Mouse (Mus musculus): ENCODE measurements at regions not wholly inside any gene's neighbourhood (a gene's known extent, or its start where the extent isn't known, plus 50 kb on each side); places are given as distances from the start of the nearest gene placed in this dataset.

DNA sequence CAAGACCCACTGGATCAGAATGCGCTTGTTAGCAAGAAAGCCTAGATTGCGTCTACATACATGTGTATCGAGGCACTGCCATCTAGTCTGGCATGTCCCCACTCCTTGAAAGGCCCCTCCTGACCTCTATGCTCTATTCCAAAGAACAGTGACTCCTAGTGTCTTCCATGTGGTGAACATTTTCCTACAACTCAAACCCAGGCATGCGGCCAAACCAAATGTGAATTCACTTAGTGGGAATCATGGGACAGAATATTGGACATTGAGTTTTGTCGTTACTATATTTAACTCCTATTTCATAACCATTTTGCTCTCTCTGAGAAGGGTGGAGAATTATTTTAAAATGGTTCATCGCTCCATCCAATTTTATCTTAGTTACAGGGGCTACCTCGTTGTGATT, 196.7 kb downstream of the Cd47 start:
- Histone ChIP-seq H3K27ac (replicated peaks; ENCODE audit: low read depth, low read length) (no peak overlapping the region), H3K9me3 (ENCODE audit: control insufficient read depth, low read length) (no peaks in the 10 kb centered on the region), H3K36me3 (ENCODE audit: control insufficient read depth, insufficient read depth, low read length) (no peaks in the 10 kb centered on the region), H3K4me2 (ENCODE audit: low read depth, severe bottlenecking) (no peak overlapping the region), H3K9ac (ENCODE audit: low read length) (no peak overlapping the region), H3K4me1 (ENCODE audit: control insufficient read depth, insufficient read depth, low read length) (no peaks in the 10 kb centered on the region), H3K27me3 (ENCODE audit: control insufficient read depth, insufficient read depth, low read length) (no peaks in the 10 kb centered on the region), H3K4me3 (ENCODE audit: low read depth, low read length) (no peak overlapping the region)
- WGBS, result 91% methylated on average over 7 of the region's 7 CpGs
- DNase-seq (ENCODE audit: low spot score) (no peak), ATAC-seq (ENCODE audit: insufficient number of reproducible peaks, low FRiP score, low TSS enrichment, low read depth) (no peak)

DNA sequence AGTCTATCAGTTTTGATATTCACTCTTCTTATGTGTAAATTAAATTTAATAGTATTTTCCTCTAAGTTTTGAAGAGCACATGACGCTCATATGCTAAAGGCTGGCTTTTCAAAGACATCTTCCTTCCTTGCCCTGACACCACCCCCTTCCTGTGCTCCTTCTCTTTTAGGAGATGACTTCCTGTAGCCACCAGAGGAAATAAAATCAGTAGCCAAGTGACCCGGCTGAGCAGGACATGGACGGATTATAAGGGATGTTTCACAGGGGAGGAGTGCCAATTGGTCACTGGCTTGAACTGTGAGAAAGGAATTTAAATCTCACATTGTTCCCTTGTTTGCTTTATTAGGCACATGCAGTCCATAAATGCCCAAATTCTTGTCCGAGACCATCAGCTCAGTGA, 200.5 kb downstream of the Cd47 start:
- no peak for DNase-seq (ENCODE audit: low spot score)
- no peak overlapping the region for H3K4me3 ChIP-seq (ENCODE audit: low read depth, low read length)
- no peak overlapping the region for H3K27ac ChIP-seq (replicated peaks; ENCODE audit: low read depth, low read length)
- no peak overlapping the region for H3K9ac ChIP-seq (ENCODE audit: low read length)
- 66% methylated on average over 4 of the region's 4 CpGs for WGBS
- no peaks in the 10 kb centered on the region for H3K36me3 ChIP-seq (ENCODE audit: control insufficient read depth, insufficient read depth, low read length)
- H3K27me3 ChIP-seq (ENCODE audit: control insufficient read depth, insufficient read depth, low read length), result no peaks in the 10 kb centered on the region
- ATAC-seq (ENCODE audit: insufficient number of reproducible peaks, low FRiP score, low TSS enrichment, low read depth), result no peak
- no peaks in the 10 kb centered on the region for H3K9me3 ChIP-seq (ENCODE audit: control insufficient read depth, low read length)
- H3K4me2 ChIP-seq (ENCODE audit: low read depth, severe bottlenecking), result no peak overlapping the region
- no peaks in the 10 kb centered on the region for H3K4me1 ChIP-seq (ENCODE audit: control insufficient read depth, insufficient read depth, low read length)

DNA sequence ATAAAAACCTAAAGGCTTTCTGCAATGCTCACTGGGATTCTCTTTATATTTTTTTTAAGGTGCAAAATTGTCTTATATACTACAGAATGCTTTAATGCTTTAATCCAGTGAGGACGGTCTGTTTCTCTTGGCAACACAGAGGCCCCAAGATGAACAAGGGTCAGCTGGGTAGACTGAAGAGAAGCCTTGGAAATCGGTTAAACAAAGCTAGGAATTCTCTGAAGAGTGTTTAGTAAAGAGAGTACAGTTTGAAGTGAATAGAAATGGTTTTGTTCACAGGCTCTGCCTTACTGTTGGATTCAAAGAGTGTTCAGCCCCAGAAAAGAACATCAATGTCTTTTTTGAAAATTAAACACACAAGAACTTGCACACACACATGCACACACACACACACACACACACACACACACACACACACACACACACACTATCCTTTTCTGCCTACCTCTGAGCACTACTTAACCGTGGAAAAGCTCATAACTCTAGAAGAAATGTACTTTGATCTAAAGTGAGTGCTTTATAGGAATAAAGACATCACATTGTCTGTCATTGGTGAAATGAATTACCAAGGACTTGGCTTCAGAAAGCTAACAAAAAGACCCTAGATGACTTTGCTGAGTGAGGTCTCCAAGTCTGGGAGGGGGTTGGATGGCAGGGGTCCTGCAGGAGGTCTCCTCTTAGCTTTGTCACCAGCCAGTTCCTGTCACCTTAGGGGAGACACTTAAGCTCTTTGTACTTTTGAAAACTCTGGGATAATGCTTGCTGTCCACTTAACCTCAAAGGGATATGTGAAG, 201.5 kb downstream of the Cd47 start:
- H3K4me1 ChIP-seq (ENCODE audit: control insufficient read depth, insufficient read depth, low read length), result no peaks in the 10 kb centered on the region
- WGBS, result 77% methylated on average over 3 of the region's 3 CpGs

DNA sequence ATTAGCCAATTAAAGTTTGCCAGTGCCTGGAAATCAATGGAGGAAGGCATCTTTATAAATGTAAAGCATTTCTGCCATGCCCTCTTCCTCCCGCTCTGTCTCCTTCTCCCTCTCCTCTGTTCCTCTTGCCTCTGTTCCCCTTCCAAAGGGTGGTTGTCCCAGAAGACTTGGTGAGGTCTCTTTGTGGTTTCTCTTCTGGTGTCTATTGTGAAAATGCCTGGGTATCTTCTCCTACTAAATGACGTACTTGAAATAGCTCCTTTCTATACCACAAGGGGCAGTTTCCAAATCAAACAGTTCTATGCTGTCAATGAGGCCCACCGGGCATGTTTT, 202.1 kb downstream of the Cd47 start:
- Histone ChIP-seq H3K9me3 (ENCODE audit: control insufficient read depth, low read length) (no peaks in the 10 kb centered on the region), H3K27ac (replicated peaks; ENCODE audit: low read depth, low read length) (no peak overlapping the region), H3K4me2 (ENCODE audit: low read depth, severe bottlenecking) (no peak overlapping the region), H3K9ac (ENCODE audit: low read length) (no peak overlapping the region), H3K4me1 (ENCODE audit: control insufficient read depth, insufficient read depth, low read length) (no peaks in the 10 kb centered on the region), H3K4me3 (ENCODE audit: low read depth, low read length) (no peak overlapping the region), H3K36me3 (ENCODE audit: control insufficient read depth, insufficient read depth, low read length) (no peaks in the 10 kb centered on the region), H3K27me3 (ENCODE audit: control insufficient read depth, insufficient read depth, low read length) (no peaks in the 10 kb centered on the region)
- ATAC-seq (ENCODE audit: insufficient number of reproducible peaks, low FRiP score, low TSS enrichment, low read depth) (no peak), DNase-seq (ENCODE audit: low spot score) (no peak)
- WGBS, result 92% methylated on average over 3 of the region's 3 CpGs

More for the DNA sequence above, 201.5 kb downstream of the Cd47 start:
- H3K9me3 ChIP-seq (ENCODE audit: control insufficient read depth, low read length), result no peaks in the 10 kb centered on the region
- H3K27ac ChIP-seq (replicated peaks; ENCODE audit: low read depth, low read length), result no peak overlapping the region
- no peak overlapping the region for H3K9ac ChIP-seq (ENCODE audit: low read length)
- ATAC-seq (ENCODE audit: insufficient number of reproducible peaks, low FRiP score, low TSS enrichment, low read depth), result no peak
- no peak for DNase-seq (ENCODE audit: low spot score)
- H3K36me3 ChIP-seq (ENCODE audit: control insufficient read depth, insufficient read depth, low read length), result no peaks in the 10 kb centered on the region
- no peak overlapping the region for H3K4me2 ChIP-seq (ENCODE audit: low read depth, severe bottlenecking)
- H3K27me3 ChIP-seq (ENCODE audit: control insufficient read depth, insufficient read depth, low read length), result no peaks in the 10 kb centered on the region
- H3K4me3 ChIP-seq (ENCODE audit: low read depth, low read length), result no peak overlapping the region

DNA sequence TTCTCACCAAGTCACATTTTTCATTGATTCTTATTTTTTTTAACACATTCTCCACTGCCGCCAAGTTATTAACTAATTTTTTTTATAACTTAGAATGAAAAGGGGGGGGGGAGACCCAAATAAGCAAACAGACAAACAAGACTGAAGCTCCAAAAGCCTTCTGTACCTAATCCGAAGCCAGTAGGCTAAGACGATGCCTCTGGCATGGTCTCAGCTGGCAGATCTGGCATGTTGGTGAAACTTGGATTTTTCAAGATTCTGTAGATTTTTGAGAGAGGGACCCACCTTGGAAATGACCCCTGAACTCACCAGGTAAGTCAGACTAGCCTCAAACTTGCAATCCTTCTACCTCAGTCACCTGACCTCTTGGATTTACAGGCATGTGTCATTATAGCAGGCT, 208.7 kb downstream of the Cd47 start:
- Histone ChIP-seq H3K9me3 (ENCODE audit: control insufficient read depth, low read length) (no peaks in the 10 kb centered on the region), H3K4me1 (ENCODE audit: control insufficient read depth, insufficient read depth, low read length) (peaks cover 2% of the 10 kb centered on the region; the same call in 1 of the 2 replicates), H3K27me3 (ENCODE audit: control insufficient read depth, insufficient read depth, low read length) (no peaks in the 10 kb centered on the region), H3K4me2 (ENCODE audit: low read depth, severe bottlenecking) (no peak overlapping the region), H3K9ac (ENCODE audit: low read length) (no peak overlapping the region), H3K36me3 (ENCODE audit: control insufficient read depth, insufficient read depth, low read length) (no peaks in the 10 kb centered on the region), H3K27ac (replicated peaks; ENCODE audit: low read depth, low read length) (no peak overlapping the region), H3K4me3 (ENCODE audit: low read depth, low read length) (no peak overlapping the region)
- WGBS, result 93% methylated on average over 3 of the region's 3 CpGs
- ATAC-seq (ENCODE audit: insufficient number of reproducible peaks, low FRiP score, low TSS enrichment, low read depth) (no peak), DNase-seq (ENCODE audit: low spot score) (no peak)

DNA sequence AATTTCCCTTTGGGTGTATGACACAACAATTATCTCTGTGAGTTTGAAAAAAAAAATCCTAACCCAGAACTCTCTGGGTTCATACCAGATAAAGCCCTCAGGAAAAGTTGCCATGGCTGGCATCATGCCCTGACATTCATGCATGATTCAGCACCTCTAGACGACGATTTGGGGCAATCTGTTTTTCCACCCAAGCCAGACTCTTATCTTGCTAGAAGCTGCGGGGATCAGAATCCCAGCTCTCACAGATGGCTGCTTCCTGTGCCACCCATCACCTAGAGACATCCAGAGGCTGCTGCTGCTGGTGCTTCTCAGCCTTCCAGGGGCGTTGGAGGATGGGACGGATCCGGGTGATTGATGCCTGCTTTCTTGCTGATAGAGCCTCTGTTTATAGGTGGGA, 209.2 kb downstream of the Cd47 start:
- no peak overlapping the region for H3K4me2 ChIP-seq (ENCODE audit: low read depth, severe bottlenecking)
- DNase-seq (ENCODE audit: low spot score), result no peak
- H3K4me1 ChIP-seq (ENCODE audit: control insufficient read depth, insufficient read depth, low read length), result peaks cover 2% of the 10 kb centered on the region; the same call in 1 of the 2 replicates
- no peaks in the 10 kb centered on the region for H3K27me3 ChIP-seq (ENCODE audit: control insufficient read depth, insufficient read depth, low read length)
- H3K9ac ChIP-seq (ENCODE audit: low read length), result no peak overlapping the region
- no peaks in the 10 kb centered on the region for H3K9me3 ChIP-seq (ENCODE audit: control insufficient read depth, low read length)
- H3K36me3 ChIP-seq (ENCODE audit: control insufficient read depth, insufficient read depth, low read length), result no peaks in the 10 kb centered on the region
- 37% methylated on average over 6 of the region's 6 CpGs for WGBS
- ATAC-seq (ENCODE audit: insufficient number of reproducible peaks, low FRiP score, low TSS enrichment, low read depth), result no peak
- no peak overlapping the region for H3K27ac ChIP-seq (replicated peaks; ENCODE audit: low read depth, low read length)
- no peak overlapping the region for H3K4me3 ChIP-seq (ENCODE audit: low read depth, low read length)

DNA sequence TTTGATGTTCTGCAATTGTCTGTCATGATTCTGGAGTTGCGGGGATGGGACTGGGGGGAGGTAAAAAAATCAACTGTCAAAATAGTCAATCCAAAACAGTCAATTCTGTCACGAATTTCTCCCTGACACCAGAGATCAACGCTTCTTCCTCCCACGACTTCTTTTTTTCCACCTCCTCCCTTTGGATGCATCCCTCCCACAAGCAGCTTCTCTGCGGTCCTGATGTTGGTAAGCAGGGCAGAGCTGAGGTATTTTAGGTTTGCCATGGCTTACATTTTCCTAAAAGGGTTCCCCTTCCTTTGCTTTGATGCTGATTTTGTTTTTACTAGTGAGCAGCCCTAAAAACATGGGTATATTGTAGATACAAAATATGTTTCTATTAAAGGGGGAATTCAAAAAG, 209.7 kb downstream of the Cd47 start:
- peaks cover 2% of the 10 kb centered on the region; the same call in 1 of the 2 replicates for H3K4me1 ChIP-seq (ENCODE audit: control insufficient read depth, insufficient read depth, low read length)
- WGBS, result 66% methylated on average over 5 of the region's 5 CpGs
- no peak overlapping the region for H3K27ac ChIP-seq (replicated peaks; ENCODE audit: low read depth, low read length)

DNA sequence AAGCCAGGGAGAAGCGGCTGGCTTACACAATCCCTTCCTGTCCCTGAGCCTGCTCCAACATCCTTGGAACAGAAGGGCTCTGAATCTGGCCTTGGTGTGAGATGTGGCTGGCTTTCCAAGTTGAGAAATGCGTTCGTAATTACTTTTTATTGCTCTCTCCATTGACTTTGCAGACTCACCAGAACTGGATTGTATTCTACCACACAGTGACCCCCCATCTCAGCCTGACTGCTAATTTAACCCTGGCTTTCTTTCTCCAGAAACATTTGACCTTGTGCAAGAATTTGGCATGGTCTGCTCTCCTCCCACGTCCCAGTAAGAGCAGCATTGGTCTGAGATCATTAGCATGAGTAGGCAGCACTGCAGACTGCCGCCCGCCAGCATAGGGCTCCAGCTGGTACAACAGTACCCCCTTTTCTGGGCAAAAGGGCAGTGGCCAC, 210.2 kb downstream of the Cd47 start:
- H3K27ac ChIP-seq (replicated peaks; ENCODE audit: low read depth, low read length), result no peak overlapping the region
- H3K9ac ChIP-seq (ENCODE audit: low read length), result no peak overlapping the region
- DNase-seq (ENCODE audit: low spot score) (no peak), ATAC-seq (ENCODE audit: insufficient number of reproducible peaks, low FRiP score, low TSS enrichment, low read depth) (no peak)
- H3K36me3 ChIP-seq (ENCODE audit: control insufficient read depth, insufficient read depth, low read length), result no peaks in the 10 kb centered on the region
- H3K9me3 ChIP-seq (ENCODE audit: control insufficient read depth, low read length), result no peaks in the 10 kb centered on the region
- H3K4me2 ChIP-seq (ENCODE audit: low read depth, severe bottlenecking), result no peak overlapping the region
- H3K4me1 ChIP-seq (ENCODE audit: control insufficient read depth, insufficient read depth, low read length), result peaks cover 2% of the 10 kb centered on the region; the same call in 1 of the 2 replicates
- no peak overlapping the region for H3K4me3 ChIP-seq (ENCODE audit: low read depth, low read length)
- no peaks in the 10 kb centered on the region for H3K27me3 ChIP-seq (ENCODE audit: control insufficient read depth, insufficient read depth, low read length)
- 44% methylated on average over 6 of the region's 6 CpGs for WGBS

More for the DNA sequence above, 209.7 kb downstream of the Cd47 start:
- no peak overlapping the region for H3K9ac ChIP-seq (ENCODE audit: low read length)
- ATAC-seq (ENCODE audit: insufficient number of reproducible peaks, low FRiP score, low TSS enrichment, low read depth) (no peak), DNase-seq (ENCODE audit: low spot score) (no peak)
- H3K36me3 ChIP-seq (ENCODE audit: control insufficient read depth, insufficient read depth, low read length), result no peaks in the 10 kb centered on the region
- H3K4me2 ChIP-seq (ENCODE audit: low read depth, severe bottlenecking), result no peak overlapping the region
- H3K27me3 ChIP-seq (ENCODE audit: control insufficient read depth, insufficient read depth, low read length), result no peaks in the 10 kb centered on the region
- no peak overlapping the region for H3K4me3 ChIP-seq (ENCODE audit: low read depth, low read length)
- no peaks in the 10 kb centered on the region for H3K9me3 ChIP-seq (ENCODE audit: control insufficient read depth, low read length)

DNA sequence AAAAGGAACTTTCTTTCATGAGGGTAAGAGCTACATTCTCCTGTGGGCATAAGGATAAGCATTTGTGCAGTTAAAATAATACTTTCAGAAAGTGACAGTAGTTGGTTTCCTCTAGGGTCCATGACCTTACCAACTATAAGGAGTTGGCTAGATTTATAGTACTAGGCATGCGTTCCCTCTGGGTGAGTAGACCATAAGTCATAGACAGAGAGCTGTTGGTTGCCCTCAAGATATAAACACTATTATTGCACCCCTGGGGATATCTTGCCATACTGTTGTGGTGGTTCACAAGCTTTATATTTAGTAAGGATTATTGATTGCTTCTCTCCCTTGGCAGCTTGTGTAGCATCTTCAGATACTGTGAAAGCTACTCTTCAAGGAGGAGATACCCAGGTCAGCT, 223.6 kb downstream of the Cd47 start:
- Histone ChIP-seq H3K36me3 (ENCODE audit: control insufficient read depth, insufficient read depth, low read length) (no peaks in the 10 kb centered on the region), H3K9ac (ENCODE audit: low read length) (no peak overlapping the region), H3K9me3 (ENCODE audit: control insufficient read depth, low read length) (no peaks in the 10 kb centered on the region), H3K4me2 (ENCODE audit: low read depth, severe bottlenecking) (no peak overlapping the region), H3K4me3 (ENCODE audit: low read depth, low read length) (no peak overlapping the region), H3K27me3 (ENCODE audit: control insufficient read depth, insufficient read depth, low read length) (no peaks in the 10 kb centered on the region), H3K4me1 (ENCODE audit: control insufficient read depth, insufficient read depth, low read length) (peaks cover 7% of the 10 kb centered on the region; the same call in 1 of the 2 replicates), H3K27ac (replicated peaks; ENCODE audit: low read depth, low read length) (no peak overlapping the region)
- no peak for DNase-seq (ENCODE audit: low spot score)
- ATAC-seq (ENCODE audit: insufficient number of reproducible peaks, low FRiP score, low TSS enrichment, low read depth), result no peak
- 84% methylated on average over 1 of the region's 1 CpGs for WGBS

Data from limb, embryonic 11.5 days (tissue).